Mouse (Mus musculus) heart, embryonic 12.5 days (tissue): ENCODE results near the gene Tacstd2. TPM values are rescaled to one million over a fixed set of nuclear protein-coding genes. Genes with fewer than 3 reads are reported as not detected.

Experiments used
- ATAC-seq: fragments of 200-750 bp; cut with Nextera tagmentation; 2 replicates; pipeline ENCODE4 v1.8.0; 2017; ENCODE audit warnings: moderate TSS enrichment, moderate library complexity; ENCODE audit not compliant: insufficient number of reproducible peaks, low FRiP score
- H3K27ac ChIP-seq: fragments of 300-500 bp; sonication (generic); 2 replicates; pipeline ENCODE4 v1.5.1; 2016; ENCODE audit warnings: mild to moderate bottlenecking, moderate library complexity; ENCODE audit not compliant: poor library complexity, severe bottlenecking
- H3K27me3 ChIP-seq: fragments of 300-500 bp; sonication (generic); replicated peaks from 2 replicates; pipeline ENCODE4 v1.6.1; 2016; ENCODE audit warnings: mild to moderate bottlenecking, moderate library complexity
- H3K36me3 ChIP-seq: fragments of 300-500 bp; sonication (generic); 2 replicates; pipeline ENCODE4 v1.6.1; 2016; ENCODE audit warnings: mild to moderate bottlenecking, moderate library complexity
- H3K4me1 ChIP-seq: fragments of 300-500 bp; sonication (generic); replicated peaks from 2 replicates; pipeline ENCODE4 v1.6.1; 2016; ENCODE audit warnings: mild to moderate bottlenecking
- H3K4me2 ChIP-seq: fragments of 300-500 bp; sonication (generic); 2 replicates; pipeline ENCODE4 v1.6.1; 2016; ENCODE audit warnings: mild to moderate bottlenecking, moderate library complexity
- H3K4me3 ChIP-seq: fragments of 300-500 bp; sonication (generic); 2 replicates; pipeline ENCODE4 v1.5.1; 2016; ENCODE audit warnings: mild to moderate bottlenecking
- H3K9ac ChIP-seq: fragments of 300-500 bp; sonication (generic); 2 replicates; pipeline ENCODE4 v1.6.1; 2016; ENCODE audit warnings: mild to moderate bottlenecking, moderate library complexity
- H3K9me3 ChIP-seq: fragments of 300-500 bp; sonication (generic); replicated peaks from 2 replicates; pipeline ENCODE4 v1.6.1; 2016; ENCODE audit warnings: mild to moderate bottlenecking, moderate library complexity
- WGBS: fragments of 180-500 bp; shearing (Covaris S2); methylation state at CpG from one replicate; pipeline ENCODE4 v1.1.7; 2016; 5-methylcytosine and 5-hydroxymethylcytosine counted together
- polyA plus RNA-seq: library from polyadenylated mRNA; unstranded; fragments of >200 nt; fragmentation: Nextera tagmentation; extraction: Ambion mirVana; gene quantifications from 2 replicates; pipeline ENCODE4 v1.2.1, GENCODE M21; 2016

Gene Tacstd2
- polyA plus RNA-seq: 0.49 and 2.0 TPM in 2 replicates

- 3% methylated on average over 8 of the region's 8 CpGs for WGBS
- H3K9ac ChIP-seq: no peak within 1 kb of the TSS
- peak within 1 kb of the TSS; percentile 50 for H3K4me3 ChIP-seq
- no peaks in the 10 kb centered on the region for H3K9me3 ChIP-seq
- ATAC-seq: no peak
- peaks cover 60% of the 10 kb centered on the region for H3K27me3 ChIP-seq
- no peak within 1 kb of the TSS for H3K27ac ChIP-seq
- no peaks in the 10 kb centered on the region for H3K36me3 ChIP-seq
- H3K4me1 ChIP-seq: peaks cover 17% of the 10 kb centered on the region
- H3K4me2 ChIP-seq: peak within 1 kb of the TSS; percentile 83
These were observed at the start of gene Tacstd2 for GRCm38 (mm10) chr6:67535777-67536054. Tacstd2 (minus strand) TSS chr6:67535796.

- Histone ChIP-seq H3K9me3 (peaks cover 4% of the 10 kb centered on the region; the same call in 1 of the 2 replicates), H3K4me1 (no peaks in the 10 kb centered on the region), H3K4me2 (no peak overlapping the region), H3K9ac (no peak overlapping the region), H3K27me3 (no peaks in the 10 kb centered on the region), H3K27ac (no peak overlapping the region), H3K36me3 (no peaks in the 10 kb centered on the region), H3K4me3 (no peak overlapping the region)
- no peak for ATAC-seq
- WGBS: 77% methylated on average over 3 of the region's 3 CpGs
These were observed 30.7 kb upstream of the Tacstd2 start for GRCm38 (mm10) chr6:67566270-67566669.

DNA sequence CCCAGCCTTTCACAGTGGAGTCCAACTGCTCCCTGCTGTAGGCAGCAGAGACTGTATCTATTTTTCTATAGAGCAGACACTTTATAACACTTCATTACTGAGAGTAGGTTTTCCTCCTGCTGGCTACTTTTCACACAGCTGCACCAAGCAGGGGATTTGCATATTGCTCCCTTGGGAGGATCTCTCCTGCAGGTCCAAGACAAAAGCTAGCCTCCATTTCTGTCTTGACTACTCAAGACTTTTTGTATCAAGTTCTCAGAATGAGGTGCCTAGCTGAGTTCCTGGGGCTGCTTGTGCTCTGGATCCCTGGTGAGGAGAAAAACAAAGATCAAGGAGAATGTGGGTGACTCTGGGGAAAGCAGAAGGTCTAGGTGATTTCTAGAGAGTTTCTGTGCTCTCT lies 19.8 kb upstream of the Tacstd2 start:
- no peak for ATAC-seq
- Histone ChIP-seq H3K9me3 (no peaks in the 10 kb centered on the region), H3K36me3 (no peaks in the 10 kb centered on the region), H3K9ac (no peak overlapping the region), H3K27ac (no peak overlapping the region), H3K4me3 (no peak overlapping the region), H3K4me1 (no peaks in the 10 kb centered on the region), H3K27me3 (no peaks in the 10 kb centered on the region), H3K4me2 (no peak overlapping the region)

DNA sequence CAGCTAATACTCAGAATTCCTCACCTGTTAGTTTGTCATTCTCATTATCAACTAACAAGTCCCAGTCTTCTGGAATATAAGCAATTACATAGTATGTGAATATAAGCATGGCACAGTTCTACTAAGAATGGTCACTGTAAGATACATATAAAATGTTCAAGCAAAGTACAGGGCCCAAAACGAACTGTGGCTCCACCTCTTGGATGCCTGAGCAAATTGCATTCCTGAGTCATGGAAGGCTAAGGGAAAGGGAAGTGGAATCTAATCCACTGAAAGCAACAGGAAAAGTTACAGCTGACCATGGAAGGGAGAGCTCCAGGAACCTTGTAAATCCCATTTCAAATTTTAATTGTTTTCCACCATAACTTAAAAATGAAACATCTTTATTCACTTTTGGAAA lies 14.0 kb upstream of the Tacstd2 start:
- ATAC-seq: no peak
- Histone ChIP-seq H3K27ac (no peak overlapping the region), H3K4me2 (no peak overlapping the region), H3K36me3 (no peaks in the 10 kb centered on the region), H3K9ac (no peak overlapping the region), H3K4me1 (no peaks in the 10 kb centered on the region), H3K4me3 (no peak overlapping the region), H3K27me3 (no peaks in the 10 kb centered on the region), H3K9me3 (no peaks in the 10 kb centered on the region)
- 11% methylated on average over 1 of the region's 1 CpGs for WGBS

- H3K4me3 ChIP-seq: peak overlapping the region; percentile 50
- H3K9me3 ChIP-seq: no peaks in the 10 kb centered on the region
- no peak overlapping the region for H3K27ac ChIP-seq
- under 1% methylated on average over 62 of the region's 62 CpGs for WGBS
- H3K9ac ChIP-seq: no peak overlapping the region
- peak overlapping the region; percentile 83 for H3K4me2 ChIP-seq
- ATAC-seq: no peak; the same call in 1 of the 2 replicates
- peaks cover 60% of the 10 kb centered on the region for H3K27me3 ChIP-seq
- peaks cover 17% of the 10 kb centered on the region for H3K4me1 ChIP-seq
- no peaks in the 10 kb centered on the region for H3K36me3 ChIP-seq
These were observed 405 bp downstream of the Tacstd2 start for GRCm38 (mm10) chr6:67535005-67535776.

- Histone ChIP-seq H3K9me3 (no peaks in the 10 kb centered on the region), H3K4me1 (peaks cover 17% of the 10 kb centered on the region), H3K36me3 (no peaks in the 10 kb centered on the region), H3K9ac (no peak overlapping the region), H3K27ac (no peak overlapping the region), H3K4me2 (peak overlapping the region; percentile 83), H3K27me3 (peaks cover 60% of the 10 kb centered on the region), H3K4me3 (peak overlapping the region; percentile 50)
- ATAC-seq: no peak
- 9% methylated on average over 31 of the region's 31 CpGs for WGBS
These were observed 1.2 kb downstream of the Tacstd2 start for GRCm38 (mm10) chr6:67534191-67535004.

DNA sequence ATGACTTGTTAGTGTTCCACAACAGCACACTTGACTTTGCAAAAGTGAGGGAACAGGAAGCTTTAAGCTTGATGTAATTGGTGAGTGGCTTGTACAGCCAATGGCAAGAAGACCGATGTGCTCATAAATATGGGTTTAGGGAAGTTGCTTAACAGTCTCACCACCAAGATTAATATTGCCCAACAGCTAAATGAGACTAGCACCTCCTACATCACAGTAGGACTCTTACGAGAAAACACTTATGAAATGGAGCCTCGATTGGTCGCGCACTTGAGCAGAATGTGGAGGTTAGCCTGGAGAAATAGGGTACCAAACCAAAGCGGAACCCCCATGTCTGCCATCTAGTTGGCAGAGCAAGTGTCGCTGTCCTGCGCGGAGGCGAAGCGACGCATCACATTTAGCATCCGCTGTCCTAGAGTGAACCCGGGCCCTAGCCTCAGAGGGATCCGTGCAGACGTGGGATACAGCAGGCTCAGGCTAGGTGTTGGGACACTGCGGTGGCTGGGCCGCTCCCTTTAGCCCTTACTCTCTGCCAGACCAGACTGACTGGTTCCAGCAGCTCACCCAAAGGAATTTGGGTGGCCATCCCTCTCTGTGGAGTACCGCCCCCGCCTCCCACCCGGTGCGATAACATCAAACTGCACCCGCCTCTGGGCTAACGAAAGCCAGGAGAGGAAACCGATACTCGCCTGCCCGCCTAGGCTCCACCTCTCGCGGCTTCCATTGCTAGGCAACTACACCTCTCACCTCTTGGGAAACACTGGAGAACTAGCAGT lies 2.7 kb downstream of the Tacstd2 start:
- Histone ChIP-seq H3K27me3 (peaks cover 60% of the 10 kb centered on the region), H3K9me3 (no peaks in the 10 kb centered on the region), H3K4me3 (peak overlapping the region; percentile 31), H3K4me1 (peaks cover 17% of the 10 kb centered on the region), H3K27ac (no peak overlapping the region), H3K9ac (no peak overlapping the region), H3K4me2 (peak overlapping the region; percentile 64), H3K36me3 (no peaks in the 10 kb centered on the region)
- ATAC-seq: no peak
- 9% methylated on average over 29 of the region's 29 CpGs for WGBS

DNA sequence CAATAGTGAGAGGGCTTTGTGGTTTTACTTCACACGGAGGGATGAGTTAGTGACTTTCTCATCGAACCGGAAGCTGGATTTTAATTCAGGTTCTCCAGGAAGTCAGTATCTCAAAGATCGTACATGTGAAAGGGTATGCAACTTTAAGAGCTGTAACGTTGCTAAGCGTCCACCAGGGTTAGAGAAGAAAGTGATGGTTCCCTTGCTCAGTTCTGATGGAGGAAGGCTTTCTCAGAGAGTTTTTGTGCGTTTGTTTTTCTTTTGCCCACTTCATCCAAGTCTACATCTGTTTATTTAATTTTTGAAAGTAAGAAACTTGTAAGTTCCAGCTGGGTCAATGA lies 3.8 kb downstream of the Tacstd2 start:
- no peak overlapping the region for H3K4me2 ChIP-seq
- peaks cover 53% of the 10 kb centered on the region for H3K27me3 ChIP-seq
- H3K9me3 ChIP-seq: no peaks in the 10 kb centered on the region
- no peak overlapping the region for H3K27ac ChIP-seq
- peaks cover 17% of the 10 kb centered on the region for H3K4me1 ChIP-seq
- 56% methylated on average over 7 of the region's 7 CpGs for WGBS
- no peak overlapping the region for H3K9ac ChIP-seq
- H3K4me3 ChIP-seq: no peak overlapping the region
- no peak for ATAC-seq
- H3K36me3 ChIP-seq: no peaks in the 10 kb centered on the region

GRCm38 (mm10) chr6:67530992-67531821 lies 4.4 kb downstream of the Tacstd2 start:
- 51% methylated on average over 9 of the region's 9 CpGs for WGBS
- H3K9me3 ChIP-seq: no peaks in the 10 kb centered on the region
- no peak overlapping the region for H3K4me3 ChIP-seq
- H3K27me3 ChIP-seq: peaks cover 49% of the 10 kb centered on the region
- H3K4me2 ChIP-seq: no peak overlapping the region
- no peaks in the 10 kb centered on the region for H3K36me3 ChIP-seq
- peaks cover 17% of the 10 kb centered on the region for H3K4me1 ChIP-seq
- H3K27ac ChIP-seq: no peak overlapping the region
- ATAC-seq: no peak
- no peak overlapping the region for H3K9ac ChIP-seq

GRCm38 (mm10) chr6:67526356-67526755 lies 9.2 kb downstream of the Tacstd2 start:
- Histone ChIP-seq H3K9me3 (no peaks in the 10 kb centered on the region), H3K27ac (no peak overlapping the region), H3K4me1 (no peaks in the 10 kb centered on the region), H3K27me3 (peaks cover 2% of the 10 kb centered on the region), H3K4me3 (no peak overlapping the region), H3K36me3 (no peaks in the 10 kb centered on the region), H3K4me2 (no peak overlapping the region), H3K9ac (no peak overlapping the region)
- ATAC-seq: no peak
- 77% methylated on average over 5 of the region's 5 CpGs for WGBS
